Mouse (Mus musculus) testis, adult 2 months (tissue): ENCODE measurements at regions not wholly inside any gene's neighbourhood (a gene's known extent, or its start where the extent isn't known, plus 50 kb on each side); places are given as distances from the start of the nearest gene placed in this dataset.

ENCODE experiments used
- CTCF ChIP-seq: fragments of 200-500 bp; IDR thresholded peaks from 2 replicates; pipeline ENCODE4 v1.5.1; 2012; ENCODE audit warnings: low read depth, mild to moderate bottlenecking, inconsistent platforms, low read length, moderate library complexity; ENCODE audit not compliant: control insufficient read depth, insufficient read depth, insufficient replicate concordance
- POLR2A ChIP-seq: fragments of 200-500 bp; IDR thresholded peaks from 2 replicates; pipeline ENCODE4 v1.6.1; 2012; ENCODE audit warnings: low read depth, mild to moderate bottlenecking, inconsistent platforms, low read length, moderate library complexity; ENCODE audit not compliant: control insufficient read depth

- TF ChIP-seq CTCF (no peak), POLR2A (no peak)
These were observed 164.9 kb upstream of the Lmcd1 start for GRCm38 (mm10) chr6:112108651-112109050.
